Mouse (Mus musculus): Measurements from ENCODE around the gene Mbl1. TPM values are rescaled to one million over a fixed set of nuclear protein-coding genes. Genes with fewer than 3 reads are reported as not detected.

Mbl1 gene
- polyA plus RNA-seq, 1 experiment from 2014 or later = 0.19 TPM

- no peak for ATAC-seq (ENCODE audit: low FRiP score, low TSS enrichment)
- Histone ChIP-seq H3K4me2 (replicated peaks; ENCODE audit: low read depth, low read length) (no peak overlapping the region), H3K27me3 (ENCODE audit: insufficient read depth, low read length) (no peaks in the 10 kb centered on the region), H3K9ac (replicated peaks; ENCODE audit: low read length) (no peak overlapping the region), H3K27ac (ENCODE audit: low read length) (no peak overlapping the region), H3K9me3 (ENCODE audit: low read length) (no peaks in the 10 kb centered on the region), H3K4me1 (ENCODE audit: insufficient read depth, low read length) (no peaks in the 10 kb centered on the region), H3K36me3 (ENCODE audit: insufficient read depth, low read length) (no peaks in the 10 kb centered on the region), H3K4me3 (ENCODE audit: low read length) (no peak overlapping the region)
- 87% methylated on average over 1 of the region's 1 CpGs for WGBS
These were observed 10.6 kb upstream of the Mbl1 start for GRCm38 (mm10) chr14:41140686-41141085.

GRCm38 (mm10) chr14:41146035-41146434 lies 5.2 kb upstream of the Mbl1 start:
- Histone ChIP-seq H3K9ac (replicated peaks; ENCODE audit: low read length) (no peak overlapping the region), H3K4me1 (ENCODE audit: insufficient read depth, low read length) (no peaks in the 10 kb centered on the region), H3K9me3 (ENCODE audit: low read length) (no peaks in the 10 kb centered on the region), H3K4me2 (replicated peaks; ENCODE audit: low read depth, low read length) (no peak overlapping the region), H3K27me3 (ENCODE audit: insufficient read depth, low read length) (no peaks in the 10 kb centered on the region), H3K4me3 (ENCODE audit: low read length) (no peak overlapping the region), H3K36me3 (ENCODE audit: insufficient read depth, low read length) (no peaks in the 10 kb centered on the region), H3K27ac (ENCODE audit: low read length) (no peak overlapping the region)
- WGBS = 44% methylated on average over 6 of the region's 6 CpGs
- ATAC-seq (ENCODE audit: low FRiP score, low TSS enrichment) = no peak

DNA sequence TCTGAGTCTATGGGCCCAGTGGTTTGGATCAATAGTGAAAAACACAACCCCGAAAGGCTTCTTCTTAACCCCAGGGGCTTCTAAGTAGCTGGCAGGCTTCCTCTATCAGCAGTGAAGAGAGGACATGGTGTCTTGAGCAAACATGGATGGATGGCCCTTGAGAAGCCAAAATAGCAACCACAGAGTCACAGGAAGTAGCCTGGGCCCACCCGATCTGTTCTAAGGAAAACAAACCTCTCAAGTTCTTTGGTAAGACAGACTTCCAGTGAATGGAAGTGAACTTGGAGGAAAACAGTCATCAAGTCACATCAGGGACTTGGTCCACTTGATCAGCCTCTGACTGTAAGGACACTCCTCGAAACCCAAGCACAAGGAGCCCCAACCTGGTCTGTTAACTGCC lies 4.3 kb upstream of the Mbl1 start:
- Histone ChIP-seq H3K27ac (ENCODE audit: low read length) (no peak overlapping the region), H3K27me3 (ENCODE audit: insufficient read depth, low read length) (no peaks in the 10 kb centered on the region), H3K4me1 (ENCODE audit: insufficient read depth, low read length) (no peaks in the 10 kb centered on the region), H3K36me3 (ENCODE audit: insufficient read depth, low read length) (no peaks in the 10 kb centered on the region), H3K4me3 (ENCODE audit: low read length) (no peak overlapping the region), H3K9me3 (ENCODE audit: low read length) (no peaks in the 10 kb centered on the region), H3K9ac (replicated peaks; ENCODE audit: low read length) (no peak overlapping the region), H3K4me2 (replicated peaks; ENCODE audit: low read depth, low read length) (no peak overlapping the region)
- 83% methylated on average over 3 of the region's 3 CpGs for WGBS
- ATAC-seq (ENCODE audit: low FRiP score, low TSS enrichment) = no peak

DNA sequence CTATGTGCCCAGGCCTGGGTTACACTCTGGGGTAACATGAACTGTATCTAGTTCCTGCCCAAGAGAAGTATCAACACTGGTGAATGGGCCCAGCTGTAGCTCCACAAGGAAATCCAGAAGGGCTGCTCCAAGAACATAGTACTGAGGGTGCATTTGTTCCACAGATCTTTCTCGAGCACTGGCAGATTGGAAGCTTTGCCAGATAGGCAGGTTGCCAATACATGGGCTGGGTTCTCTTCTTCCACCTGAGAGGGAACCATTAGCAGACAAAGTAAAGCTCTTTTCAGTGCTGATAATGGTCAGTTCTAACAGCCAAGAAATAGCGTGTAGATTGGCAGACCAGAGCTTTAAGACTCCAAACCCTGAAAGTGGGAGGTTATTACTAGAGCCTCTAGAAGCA lies 3.9 kb upstream of the Mbl1 start:
- Histone ChIP-seq H3K4me1 (ENCODE audit: insufficient read depth, low read length) (no peaks in the 10 kb centered on the region), H3K9me3 (ENCODE audit: low read length) (no peaks in the 10 kb centered on the region), H3K9ac (replicated peaks; ENCODE audit: low read length) (no peak overlapping the region), H3K27me3 (ENCODE audit: insufficient read depth, low read length) (no peaks in the 10 kb centered on the region), H3K27ac (ENCODE audit: low read length) (no peak overlapping the region), H3K4me2 (replicated peaks; ENCODE audit: low read depth, low read length) (no peak overlapping the region), H3K36me3 (ENCODE audit: insufficient read depth, low read length) (no peaks in the 10 kb centered on the region), H3K4me3 (ENCODE audit: low read length) (no peak overlapping the region)
- 88% methylated on average over 2 of the region's 2 CpGs for WGBS
- ATAC-seq (ENCODE audit: low FRiP score, low TSS enrichment) = no peak

GRCm38 (mm10) chr14:41160076-41160475 lies 8.8 kb downstream of the Mbl1 start:
- H3K4me1 ChIP-seq (ENCODE audit: insufficient read depth, low read length) = no peaks in the 10 kb centered on the region
- no peak for ATAC-seq (ENCODE audit: low FRiP score, low TSS enrichment)
- H3K9ac ChIP-seq (replicated peaks; ENCODE audit: low read length) = no peak overlapping the region
- no peaks in the 10 kb centered on the region for H3K36me3 ChIP-seq (ENCODE audit: insufficient read depth, low read length)
- H3K27me3 ChIP-seq (ENCODE audit: insufficient read depth, low read length) = no peaks in the 10 kb centered on the region
- 87% methylated on average over 4 of the region's 4 CpGs for WGBS
- H3K27ac ChIP-seq (ENCODE audit: low read length) = no peak overlapping the region
- no peak overlapping the region for H3K4me3 ChIP-seq (ENCODE audit: low read length)
- H3K9me3 ChIP-seq (ENCODE audit: low read length) = no peaks in the 10 kb centered on the region
- H3K4me2 ChIP-seq (replicated peaks; ENCODE audit: low read depth, low read length) = no peak overlapping the region

GRCm38 (mm10) chr14:41160743-41161142 lies 9.5 kb downstream of the Mbl1 start:
- no peak overlapping the region for H3K4me2 ChIP-seq (replicated peaks; ENCODE audit: low read depth, low read length)
- H3K36me3 ChIP-seq (ENCODE audit: insufficient read depth, low read length) = no peaks in the 10 kb centered on the region
- H3K27me3 ChIP-seq (ENCODE audit: insufficient read depth, low read length) = no peaks in the 10 kb centered on the region
- no peaks in the 10 kb centered on the region for H3K9me3 ChIP-seq (ENCODE audit: low read length)
- ATAC-seq (ENCODE audit: low FRiP score, low TSS enrichment) = no peak
- no peak overlapping the region for H3K27ac ChIP-seq (ENCODE audit: low read length)
- no peak overlapping the region for H3K4me3 ChIP-seq (ENCODE audit: low read length)
- H3K4me1 ChIP-seq (ENCODE audit: insufficient read depth, low read length) = no peaks in the 10 kb centered on the region
- WGBS = 41% methylated on average over 1 of the region's 1 CpGs
- H3K9ac ChIP-seq (replicated peaks; ENCODE audit: low read length) = no peak overlapping the region

DNA sequence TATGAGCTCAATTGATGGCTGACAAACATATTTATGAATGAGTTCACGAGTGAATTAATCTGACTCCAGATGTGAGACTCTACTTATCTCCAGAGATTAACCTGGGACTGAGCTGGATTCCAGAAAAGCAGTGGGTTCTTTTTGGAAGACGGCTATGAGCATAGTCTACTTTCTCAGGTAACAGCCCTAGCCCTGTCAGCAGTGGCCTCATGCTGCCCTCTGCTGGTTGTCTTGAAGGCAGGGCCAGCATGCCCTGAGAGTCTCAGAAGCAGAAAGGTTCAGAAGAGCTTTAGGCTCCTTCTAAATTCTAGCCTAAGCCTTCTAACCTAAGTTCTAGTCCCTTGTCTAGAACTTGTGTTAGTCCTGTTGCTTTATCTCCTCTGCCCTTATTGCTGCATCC lies 11.4 kb downstream of the Mbl1 start:
- H3K4me2 ChIP-seq (replicated peaks; ENCODE audit: low read depth, low read length) = no peak overlapping the region
- peak; percentile 85; the same call in 1 of the 2 replicates for ATAC-seq (ENCODE audit: low FRiP score, low TSS enrichment)
- WGBS = 19% methylated on average over 2 of the region's 2 CpGs

GRCm38 (mm10) chr14:41167278-41167677 lies 16.0 kb downstream of the Mbl1 start:
- no peak overlapping the region for H3K9ac ChIP-seq (replicated peaks; ENCODE audit: low read length)

More for the DNA sequence above, 11.4 kb downstream of the Mbl1 start:
- Histone ChIP-seq H3K9me3 (ENCODE audit: low read length) (no peaks in the 10 kb centered on the region), H3K27ac (ENCODE audit: low read length) (no peak overlapping the region), H3K4me1 (ENCODE audit: insufficient read depth, low read length) (no peaks in the 10 kb centered on the region), H3K9ac (replicated peaks; ENCODE audit: low read length) (no peak overlapping the region), H3K4me3 (ENCODE audit: low read length) (no peak overlapping the region), H3K36me3 (ENCODE audit: insufficient read depth, low read length) (no peaks in the 10 kb centered on the region), H3K27me3 (ENCODE audit: insufficient read depth, low read length) (no peaks in the 10 kb centered on the region)

GRCm38 (mm10) chr14:41168567-41168966 lies 17.3 kb downstream of the Mbl1 start:
- H3K4me2 ChIP-seq (replicated peaks; ENCODE audit: low read depth, low read length) = no peak overlapping the region
- no peak overlapping the region for H3K4me3 ChIP-seq (ENCODE audit: low read length)
- H3K36me3 ChIP-seq (ENCODE audit: insufficient read depth, low read length) = no peaks in the 10 kb centered on the region
- H3K9me3 ChIP-seq (ENCODE audit: low read length) = no peaks in the 10 kb centered on the region
- 91% methylated on average over 1 of the region's 1 CpGs for WGBS
- H3K4me1 ChIP-seq (ENCODE audit: insufficient read depth, low read length) = no peaks in the 10 kb centered on the region
- ATAC-seq (ENCODE audit: low FRiP score, low TSS enrichment) = no peak
- no peak overlapping the region for H3K27ac ChIP-seq (ENCODE audit: low read length)
- no peaks in the 10 kb centered on the region for H3K27me3 ChIP-seq (ENCODE audit: insufficient read depth, low read length)
- H3K9ac ChIP-seq (replicated peaks; ENCODE audit: low read length) = no peak overlapping the region

More at GRCm38 (mm10) chr14:41167278-41167677, 16.0 kb downstream of the Mbl1 start:
- Histone ChIP-seq H3K27me3 (ENCODE audit: insufficient read depth, low read length) (no peaks in the 10 kb centered on the region), H3K4me3 (ENCODE audit: low read length) (no peak overlapping the region), H3K36me3 (ENCODE audit: insufficient read depth, low read length) (no peaks in the 10 kb centered on the region), H3K4me1 (ENCODE audit: insufficient read depth, low read length) (no peaks in the 10 kb centered on the region), H3K4me2 (replicated peaks; ENCODE audit: low read depth, low read length) (no peak overlapping the region), H3K9me3 (ENCODE audit: low read length) (no peaks in the 10 kb centered on the region), H3K27ac (ENCODE audit: low read length) (no peak overlapping the region)
- ATAC-seq (ENCODE audit: low FRiP score, low TSS enrichment) = no peak
- 53% methylated on average over 5 of the region's 5 CpGs for WGBS

- Histone ChIP-seq H3K4me2 (replicated peaks; ENCODE audit: low read depth, low read length) (no peak overlapping the region), H3K36me3 (ENCODE audit: insufficient read depth, low read length) (no peaks in the 10 kb centered on the region), H3K27ac (ENCODE audit: low read length) (no peak overlapping the region), H3K4me1 (ENCODE audit: insufficient read depth, low read length) (no peaks in the 10 kb centered on the region), H3K9ac (replicated peaks; ENCODE audit: low read length) (no peak overlapping the region), H3K27me3 (ENCODE audit: insufficient read depth, low read length) (no peaks in the 10 kb centered on the region), H3K4me3 (ENCODE audit: low read length) (no peak overlapping the region), H3K9me3 (ENCODE audit: low read length) (no peaks in the 10 kb centered on the region)
- ATAC-seq (ENCODE audit: low FRiP score, low TSS enrichment) = no peak
- WGBS = 79% methylated on average over 2 of the region's 2 CpGs
These were observed 19.3 kb downstream of the Mbl1 start for GRCm38 (mm10) chr14:41170514-41170913.

- ATAC-seq (ENCODE audit: low FRiP score, low TSS enrichment) = no peak
- H3K9ac ChIP-seq (replicated peaks; ENCODE audit: low read length) = no peak overlapping the region
- no peaks in the 10 kb centered on the region for H3K9me3 ChIP-seq (ENCODE audit: low read length)
- no peak overlapping the region for H3K27ac ChIP-seq (ENCODE audit: low read length)
- WGBS = 68% methylated on average over 1 of the region's 1 CpGs
- no peak overlapping the region for H3K4me3 ChIP-seq (ENCODE audit: low read length)
- no peaks in the 10 kb centered on the region for H3K27me3 ChIP-seq (ENCODE audit: insufficient read depth, low read length)
- H3K4me2 ChIP-seq (replicated peaks; ENCODE audit: low read depth, low read length) = no peak overlapping the region
- no peaks in the 10 kb centered on the region for H3K4me1 ChIP-seq (ENCODE audit: insufficient read depth, low read length)
- H3K36me3 ChIP-seq (ENCODE audit: insufficient read depth, low read length) = no peaks in the 10 kb centered on the region
These were observed 23.5 kb downstream of the Mbl1 start for GRCm38 (mm10) chr14:41174802-41175201.
